Mouse (Mus musculus): ENCODE data around the gene Tmem174. TPM values are rescaled to one million over a fixed set of nuclear protein-coding genes. Genes with fewer than 3 reads are reported as not detected.

Gene Tmem174
- polyA plus RNA-seq (2012; rRNA removed): 0.13 TPM in 1 of 2 replicates, not detected in the other

GRCm38 (mm10) chr13:98637145-98637544, at the start of gene Tmem174:
Gene Tmem174, minus strand, starts transcription at chr13:98637410.
- H3K27me3 ChIP-seq (ENCODE audit: control insufficient read depth, insufficient read depth, low read length): no peaks in the 10 kb centered on the region
- DNase-seq: no peak
- no peak within 1 kb of the TSS for H3K27ac ChIP-seq (ENCODE audit: control insufficient read depth, insufficient read depth, low read length)
- 88% methylated on average over 12 of the region's 12 CpGs for WGBS
- no peak within 1 kb of the TSS for H3K4me3 ChIP-seq (ENCODE audit: control insufficient read depth, insufficient read depth, low read length)
- no peaks in the 10 kb centered on the region for H3K36me3 ChIP-seq (ENCODE audit: control insufficient read depth, insufficient read depth, low read length)
- TF ChIP-seq CTCF (IDR thresholded peaks at IDR 0.05; ENCODE audit: borderline replicate concordance, control insufficient read depth, extremely low read depth, insufficient read depth, low read length, poor library complexity): no peak
- TF ChIP-seq POLR2A (IDR thresholded peaks at IDR 0.05; ENCODE audit: control insufficient read depth, extremely low read depth, insufficient read depth, low read length, poor library complexity): no peak
- no peaks in the 10 kb centered on the region for H3K4me1 ChIP-seq (replicated peaks; ENCODE audit: control insufficient read depth, insufficient read depth, low read length)

DNA sequence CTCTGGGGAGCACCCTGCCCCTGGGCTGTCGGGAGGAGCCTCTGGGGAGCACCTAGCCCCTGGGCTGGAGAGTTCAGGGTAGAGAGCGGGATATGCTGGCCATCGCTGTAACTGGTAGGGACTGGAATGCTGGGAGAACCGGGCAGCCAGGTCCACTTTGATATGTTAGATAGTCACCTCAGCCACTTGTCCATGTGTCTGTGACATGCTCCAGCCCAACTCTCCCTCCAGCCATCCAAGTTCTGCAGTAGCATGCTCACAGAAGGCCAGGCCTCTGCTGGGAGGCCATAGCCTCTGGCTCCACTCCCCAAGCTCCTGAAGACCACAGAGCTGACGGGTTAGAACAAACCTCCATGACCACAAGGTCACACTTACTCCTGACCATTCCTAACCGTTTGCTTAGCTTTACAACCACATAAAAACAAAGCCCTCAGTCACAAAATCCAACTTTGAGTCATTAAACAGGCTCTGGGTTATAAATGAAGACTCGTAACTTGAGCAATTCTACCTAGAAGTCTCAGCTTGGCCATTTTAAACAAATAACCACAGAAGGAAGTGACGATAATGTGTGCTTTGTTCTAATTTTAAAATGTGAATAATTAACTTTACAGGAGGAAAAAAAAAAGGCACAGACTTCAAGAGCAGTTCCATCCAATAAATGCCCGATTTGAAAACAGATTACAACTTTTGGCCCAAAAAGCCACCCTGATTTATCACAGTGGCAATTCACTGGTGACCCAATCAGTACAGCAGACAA, 47.1 kb upstream of the Tmem174 start:
- Histone ChIP-seq H3K36me3 (ENCODE audit: control insufficient read depth, insufficient read depth, low read length) (no peaks in the 10 kb centered on the region), H3K27me3 (ENCODE audit: control insufficient read depth, insufficient read depth, low read length) (no peaks in the 10 kb centered on the region), H3K4me3 (ENCODE audit: control insufficient read depth, insufficient read depth, low read length) (no peak overlapping the region), H3K27ac (ENCODE audit: control insufficient read depth, insufficient read depth, low read length) (no peak overlapping the region), H3K4me1 (replicated peaks; ENCODE audit: control insufficient read depth, insufficient read depth, low read length) (no peaks in the 10 kb centered on the region)
- no peak for DNase-seq
- 60% methylated on average over 9 of the region's 9 CpGs for WGBS
- TF ChIP-seq POLR2A (IDR thresholded peaks at IDR 0.05; ENCODE audit: control insufficient read depth, extremely low read depth, insufficient read depth, low read length, poor library complexity) (no peak), CTCF (IDR thresholded peaks at IDR 0.05; ENCODE audit: borderline replicate concordance, control insufficient read depth, extremely low read depth, insufficient read depth, low read length, poor library complexity) (no peak)

- 68% methylated on average over 2 of the region's 2 CpGs for WGBS
- Histone ChIP-seq H3K4me3 (ENCODE audit: control insufficient read depth, insufficient read depth, low read length) (no peak overlapping the region), H3K4me1 (replicated peaks; ENCODE audit: control insufficient read depth, insufficient read depth, low read length) (no peaks in the 10 kb centered on the region), H3K27ac (ENCODE audit: control insufficient read depth, insufficient read depth, low read length) (no peak overlapping the region), H3K27me3 (ENCODE audit: control insufficient read depth, insufficient read depth, low read length) (no peaks in the 10 kb centered on the region), H3K36me3 (ENCODE audit: control insufficient read depth, insufficient read depth, low read length) (no peaks in the 10 kb centered on the region)
- DNase-seq: no peak
- TF ChIP-seq CTCF (IDR thresholded peaks at IDR 0.05; ENCODE audit: borderline replicate concordance, control insufficient read depth, extremely low read depth, insufficient read depth, low read length, poor library complexity): no peak
- no peak for TF ChIP-seq POLR2A (IDR thresholded peaks at IDR 0.05; ENCODE audit: control insufficient read depth, extremely low read depth, insufficient read depth, low read length, poor library complexity)
These were observed 46.2 kb upstream of the Tmem174 start for GRCm38 (mm10) chr13:98683412-98683811.

DNA sequence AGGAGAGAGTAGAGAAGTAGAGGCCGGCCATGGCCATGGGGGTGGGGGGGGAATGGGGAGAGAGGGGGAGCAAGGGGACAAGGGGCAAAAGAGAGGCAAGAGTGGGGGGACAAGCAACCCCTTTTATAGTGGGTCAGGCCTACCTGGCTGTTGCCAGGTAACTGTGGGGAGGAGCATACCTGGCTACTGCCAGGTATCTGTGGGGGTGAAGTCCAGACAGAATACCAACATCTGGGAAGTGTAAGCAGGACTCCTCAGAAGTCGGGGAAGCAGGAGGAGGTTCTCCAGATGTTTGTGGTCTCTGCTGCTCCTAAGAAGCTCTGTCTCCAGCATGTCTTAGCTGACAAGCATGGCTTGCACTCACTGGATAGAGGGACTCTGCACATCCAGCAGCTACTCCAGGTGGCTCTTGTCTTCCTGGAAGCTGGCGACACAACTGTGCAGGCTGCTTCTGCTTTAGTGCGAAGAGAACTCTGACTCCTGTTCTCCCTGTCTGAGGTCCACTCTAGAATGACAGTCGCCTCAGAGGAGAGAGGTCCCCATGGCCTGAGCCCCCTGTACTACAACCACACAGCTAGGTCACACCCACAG, 43.4 kb upstream of the Tmem174 start:
- no peaks in the 10 kb centered on the region for H3K4me1 ChIP-seq (replicated peaks; ENCODE audit: control insufficient read depth, insufficient read depth, low read length)
- H3K36me3 ChIP-seq (ENCODE audit: control insufficient read depth, insufficient read depth, low read length): no peaks in the 10 kb centered on the region
- H3K4me3 ChIP-seq (ENCODE audit: control insufficient read depth, insufficient read depth, low read length): no peak overlapping the region
- no peak overlapping the region for H3K27ac ChIP-seq (ENCODE audit: control insufficient read depth, insufficient read depth, low read length)
- WGBS: 88% methylated on average over 5 of the region's 5 CpGs
- no peak for TF ChIP-seq CTCF (IDR thresholded peaks at IDR 0.05; ENCODE audit: borderline replicate concordance, control insufficient read depth, extremely low read depth, insufficient read depth, low read length, poor library complexity)
- no peak for TF ChIP-seq POLR2A (IDR thresholded peaks at IDR 0.05; ENCODE audit: control insufficient read depth, extremely low read depth, insufficient read depth, low read length, poor library complexity)
- no peaks in the 10 kb centered on the region for H3K27me3 ChIP-seq (ENCODE audit: control insufficient read depth, insufficient read depth, low read length)
- no peak for DNase-seq

GRCm38 (mm10) chr13:98679631-98680041, 42.4 kb upstream of the Tmem174 start:
- H3K4me1 ChIP-seq (replicated peaks; ENCODE audit: control insufficient read depth, insufficient read depth, low read length): no peaks in the 10 kb centered on the region
- TF ChIP-seq CTCF (IDR thresholded peaks at IDR 0.05; ENCODE audit: borderline replicate concordance, control insufficient read depth, extremely low read depth, insufficient read depth, low read length, poor library complexity) (no peak), POLR2A (IDR thresholded peaks at IDR 0.05; ENCODE audit: control insufficient read depth, extremely low read depth, insufficient read depth, low read length, poor library complexity) (no peak)
- no peak overlapping the region for H3K27ac ChIP-seq (ENCODE audit: control insufficient read depth, insufficient read depth, low read length)
- no peaks in the 10 kb centered on the region for H3K36me3 ChIP-seq (ENCODE audit: control insufficient read depth, insufficient read depth, low read length)
- no peaks in the 10 kb centered on the region for H3K27me3 ChIP-seq (ENCODE audit: control insufficient read depth, insufficient read depth, low read length)
- no peak overlapping the region for H3K4me3 ChIP-seq (ENCODE audit: control insufficient read depth, insufficient read depth, low read length)
- DNase-seq: no peak
- WGBS: 59% methylated on average over 4 of the region's 4 CpGs

DNA sequence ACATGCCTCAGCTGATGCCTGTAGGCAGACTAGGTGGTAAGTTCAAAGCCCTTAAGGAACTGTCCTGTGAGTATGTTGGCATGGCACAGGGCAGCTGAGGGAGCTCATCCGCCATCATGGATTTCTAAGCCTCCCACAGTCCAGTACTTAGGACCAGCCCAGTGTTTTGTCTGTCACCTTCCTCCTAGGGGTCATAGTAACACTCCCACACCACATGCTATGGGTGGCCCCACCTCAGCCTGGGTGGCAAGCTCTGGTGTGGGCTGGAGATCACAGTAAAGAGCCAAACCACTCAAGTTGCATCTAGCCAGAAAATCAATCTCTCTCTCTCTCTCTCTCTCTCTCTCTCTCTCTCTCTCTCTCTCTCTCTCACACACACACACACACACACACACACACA, 42.0 kb upstream of the Tmem174 start:
- no peak overlapping the region for H3K27ac ChIP-seq (ENCODE audit: control insufficient read depth, insufficient read depth, low read length)
- TF ChIP-seq POLR2A (IDR thresholded peaks at IDR 0.05; ENCODE audit: control insufficient read depth, extremely low read depth, insufficient read depth, low read length, poor library complexity): no peak
- no peak for TF ChIP-seq CTCF (IDR thresholded peaks at IDR 0.05; ENCODE audit: borderline replicate concordance, control insufficient read depth, extremely low read depth, insufficient read depth, low read length, poor library complexity)
- no peak for DNase-seq
- no peaks in the 10 kb centered on the region for H3K4me1 ChIP-seq (replicated peaks; ENCODE audit: control insufficient read depth, insufficient read depth, low read length)
- no peak overlapping the region for H3K4me3 ChIP-seq (ENCODE audit: control insufficient read depth, insufficient read depth, low read length)
- no peaks in the 10 kb centered on the region for H3K27me3 ChIP-seq (ENCODE audit: control insufficient read depth, insufficient read depth, low read length)
- no peaks in the 10 kb centered on the region for H3K36me3 ChIP-seq (ENCODE audit: control insufficient read depth, insufficient read depth, low read length)
- WGBS: 96% methylated on average over 1 of the region's 1 CpGs
